Mouse (Mus musculus): Measurements from ENCODE around the gene Larp4. TPM values are rescaled to one million over a fixed set of nuclear protein-coding genes. Genes with fewer than 3 reads are reported as not detected.
A peak's percentile ranks its signal among the peaks of the same experiment; 100 is the strongest.

Gene Larp4
- total RNA-seq, 2 experiments from 2014 or later = 47.2 to 51.7 TPM

DNA sequence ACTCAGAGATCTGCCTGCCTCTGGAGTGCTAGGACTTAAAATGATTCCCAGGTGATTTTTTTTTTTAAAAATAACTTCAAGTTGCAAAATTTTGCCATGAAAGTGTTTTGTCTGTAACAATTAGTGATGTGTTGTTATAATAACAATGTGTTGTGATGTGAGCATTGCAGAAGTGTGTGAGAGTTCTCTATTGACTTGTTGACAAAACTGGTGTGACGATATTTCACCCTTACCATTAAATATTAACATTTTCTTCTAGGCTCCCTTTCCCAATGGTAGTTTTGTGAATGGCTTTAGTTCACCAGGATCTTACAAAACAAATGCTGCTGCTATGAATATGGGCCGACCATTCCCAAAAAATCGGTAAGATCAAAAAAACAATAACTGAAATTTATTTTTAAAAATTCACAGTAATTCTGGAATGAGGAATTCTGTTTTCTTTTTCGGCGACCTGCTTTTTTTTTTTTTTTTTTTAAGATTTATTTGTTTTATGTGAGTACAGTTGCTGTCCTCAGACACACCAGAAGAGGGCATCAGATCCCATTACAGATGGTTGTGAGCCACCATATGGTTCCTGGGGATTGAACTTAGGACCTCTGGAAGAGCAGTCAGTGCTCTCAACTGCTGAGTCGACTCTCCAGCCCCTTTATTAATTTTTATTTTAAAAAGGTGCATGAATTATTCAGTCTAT lies 27.4 kb downstream of the Larp4 start:
- no peak for DNase-seq (ENCODE audit: low spot score in 2 of 2)
- intact Hi-C loops (cut with DNase I) = no loop called here

DNA sequence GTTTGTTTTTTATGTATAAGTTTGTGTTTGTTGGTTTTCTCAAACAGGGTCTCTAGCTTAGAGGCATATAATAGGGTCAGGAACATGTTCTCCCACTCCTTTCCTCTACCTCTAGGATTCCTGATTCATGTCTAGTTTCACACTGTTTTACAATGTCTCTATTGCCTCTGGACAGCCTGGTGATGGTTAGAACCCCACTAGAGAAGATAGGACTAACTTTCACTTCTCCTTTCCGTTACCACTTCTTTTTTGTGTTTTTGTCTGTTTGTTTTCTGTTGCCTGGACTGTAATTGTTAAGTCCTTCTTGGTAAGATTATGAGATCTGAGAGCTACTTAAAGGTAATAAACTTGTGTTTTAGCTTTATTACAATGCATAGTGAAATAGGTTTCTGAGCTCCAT lies 29.5 kb downstream of the Larp4 start:
- DNase-seq (ENCODE audit: low spot score in 2 of 2) = no peak
- intact Hi-C loops (cut with DNase I) = no loop called here

GRCm38 (mm10) chr15:100004677-100005273 lies 34.9 kb downstream of the Larp4 start:
- DNase-seq (ENCODE audit: low spot score in 2 of 2) = no peak

DNA sequence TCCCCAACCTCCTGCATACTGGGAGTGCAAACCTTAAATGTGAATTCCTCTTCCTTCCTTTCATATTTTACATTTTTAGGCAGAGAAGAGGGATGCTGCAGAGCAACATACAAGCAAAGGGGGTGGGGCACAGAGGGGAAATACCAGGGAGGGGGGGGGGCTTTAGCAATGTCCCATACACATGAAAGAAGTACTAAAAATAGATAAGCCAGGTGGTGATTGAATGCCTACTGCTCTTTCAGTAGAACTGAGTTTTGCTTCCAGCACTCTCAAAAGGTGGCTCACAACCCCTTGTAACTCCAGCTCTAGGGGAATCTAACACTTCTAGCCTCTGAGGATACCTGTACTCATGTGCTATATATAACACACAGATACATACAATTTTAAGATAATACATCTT lies 36.3 kb downstream of the Larp4 start:
- intact Hi-C loops (cut with DNase I) = no loop called here
- DNase-seq (ENCODE audit: low spot score in 2 of 2) = no peak

More at GRCm38 (mm10) chr15:100004677-100005273, 34.9 kb downstream of the Larp4 start:
- intact Hi-C loops (cut with DNase I) = no loop called here

DNA sequence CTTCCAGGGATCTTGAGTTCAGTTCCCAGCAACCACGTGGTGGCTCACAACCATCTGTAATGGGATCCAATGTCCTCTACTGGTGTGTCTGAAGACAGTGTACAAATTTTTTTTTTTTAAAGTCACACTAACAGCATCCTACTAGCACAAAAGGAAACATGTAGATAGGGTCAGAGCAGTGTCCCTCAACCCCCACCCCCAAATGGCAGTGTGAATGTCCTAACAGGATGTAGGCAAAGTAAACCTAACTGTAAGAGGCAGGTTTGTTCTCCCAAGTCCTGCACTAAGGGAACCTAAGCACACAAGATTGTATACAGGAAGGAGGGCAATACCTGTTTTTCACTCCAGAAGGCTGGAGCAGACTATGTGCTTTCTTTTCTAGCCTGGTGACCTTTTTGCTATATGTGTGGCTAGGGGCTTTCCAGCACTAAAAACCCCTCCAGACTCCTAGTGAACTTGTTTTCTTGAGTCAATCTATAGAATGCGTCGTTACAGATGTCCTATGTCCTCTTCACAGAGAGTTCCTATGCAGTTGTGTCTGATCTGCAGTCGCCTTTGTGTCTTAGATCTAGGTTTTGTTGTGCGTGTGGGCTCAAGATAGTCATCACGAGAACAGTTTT lies 48.5 kb downstream of the Larp4 start:
- intact Hi-C loops (cut with DNase I) = no loop called here
- DNase-seq (ENCODE audit: low spot score in 2 of 2) = no peak

GRCm38 (mm10) chr15:100021175-100021574 lies 51.3 kb downstream of the Larp4 start:
- no peak for DNase-seq (ENCODE audit: low spot score in 2 of 2)
- intact Hi-C loops (cut with DNase I) = loop anchor here (10.0 kb wide), 2 partner anchors 354 to 434 kb away; no protein-coding TSS in a partner anchor

DNA sequence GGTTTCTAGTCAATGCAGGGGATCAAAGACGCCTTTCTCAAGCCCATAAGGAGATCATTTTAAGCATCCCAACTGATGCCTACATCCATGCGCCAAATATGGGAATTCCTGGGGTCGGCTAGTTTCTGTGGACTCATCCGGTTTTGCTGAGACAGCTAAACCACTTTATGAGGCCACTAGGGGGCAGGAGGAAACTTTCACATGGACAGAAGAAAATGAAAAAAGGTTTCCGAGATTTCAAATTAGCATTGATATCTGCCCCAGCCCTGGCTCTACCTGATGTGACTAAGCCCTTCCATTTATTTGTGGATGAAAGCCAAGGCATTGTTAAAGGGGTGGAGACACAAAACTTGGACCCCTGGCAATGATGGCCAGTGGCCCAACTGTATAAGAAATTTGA lies 53.1 kb downstream of the Larp4 start:
- intact Hi-C loops (cut with DNase I) = loop anchor here (10.0 kb wide), 2 partner anchors 352 to 432 kb away; no protein-coding TSS in a partner anchor
- peak; percentile 63 to 66 for DNase-seq (ENCODE audit: low spot score in 2 of 2)

GRCm38 (mm10) chr15:100025076-100025834 lies 55.4 kb downstream of the Larp4 start:
- no peak for DNase-seq (ENCODE audit: low spot score in 2 of 2)
- intact Hi-C loops (cut with DNase I) = loop anchor here (10.0 kb wide), 2 partner anchors 350 to 430 kb away; no protein-coding TSS in a partner anchor

DNA sequence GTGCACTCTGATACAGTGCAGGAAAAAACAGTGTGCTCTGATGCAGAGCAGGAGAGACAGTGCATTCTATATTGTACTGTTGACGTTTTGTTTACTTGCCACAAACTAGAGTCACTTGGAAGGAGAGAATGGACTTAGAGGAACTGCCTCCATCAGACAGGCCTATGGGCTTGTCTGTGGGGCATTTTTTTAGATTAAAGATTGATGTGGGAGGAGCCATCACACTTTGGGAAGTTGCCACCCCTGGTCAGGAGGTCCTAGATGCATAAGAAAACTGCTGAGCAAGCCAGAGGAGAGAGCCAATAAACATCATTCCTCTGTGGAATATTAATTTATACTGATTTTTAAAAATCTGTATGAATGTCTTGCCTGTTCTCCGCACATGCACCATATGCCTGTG lies 58.3 kb downstream of the Larp4 start:
- intact Hi-C loops (cut with DNase I) = loop anchor here (10.0 kb wide), 2 partner anchors 347 to 427 kb away; no protein-coding TSS in a partner anchor
- no peak for DNase-seq (ENCODE audit: low spot score in 2 of 2)

GRCm38 (mm10) chr15:100029497-100029896 lies 59.6 kb downstream of the Larp4 start:
- intact Hi-C loops (cut with DNase I) = loop anchor here (10.0 kb wide), 2 partner anchors 345 to 425 kb away; no protein-coding TSS in a partner anchor
- DNase-seq (ENCODE audit: low spot score in 2 of 2) = peak; percentile 50 to 72

DNA sequence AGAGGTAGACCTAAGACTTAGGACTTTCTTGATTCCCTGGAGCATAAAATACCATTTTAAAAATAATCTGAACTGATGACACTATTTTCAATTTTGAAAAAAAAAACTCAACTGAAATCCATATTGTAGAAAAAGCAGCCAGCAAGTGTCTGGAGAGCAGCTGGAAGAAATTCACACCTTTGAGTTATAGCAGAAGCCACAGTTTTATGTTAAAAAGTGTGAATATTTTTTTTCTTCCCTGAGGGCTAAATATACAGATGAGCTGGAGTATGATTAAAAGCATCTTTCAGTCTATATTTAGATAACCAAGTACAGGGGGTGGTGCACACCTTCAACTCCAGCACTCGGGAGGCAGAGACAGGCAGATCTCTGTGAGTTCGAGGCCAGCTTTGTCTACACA lies 60.0 kb downstream of the Larp4 start:
- peak in 1 of 2 experiments; percentile 75 for DNase-seq (ENCODE audit: low spot score in 2 of 2)
- intact Hi-C loops (cut with DNase I) = loop anchor here (10.0 kb wide), 2 partner anchors 345 to 425 kb away; no protein-coding TSS in a partner anchor

DNA sequence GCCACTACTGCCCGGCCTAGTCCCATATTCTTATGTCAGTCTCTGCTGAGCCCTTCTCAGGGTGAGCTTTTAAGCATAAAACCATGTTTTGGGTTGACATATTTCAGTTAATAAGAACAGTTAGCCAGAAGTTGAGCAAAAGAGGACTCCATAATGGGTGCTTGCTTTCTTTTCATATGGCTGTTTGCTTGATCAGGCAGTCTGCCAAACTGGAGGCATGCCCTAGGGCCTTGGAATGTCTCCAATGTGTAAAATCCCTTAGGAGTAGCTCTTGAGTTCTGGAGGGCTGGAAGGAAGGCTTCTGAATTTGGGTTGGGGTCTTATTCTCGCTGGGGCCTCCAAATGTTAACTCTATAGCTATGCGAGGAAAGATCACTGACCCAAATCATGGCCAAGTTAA lies 62.7 kb downstream of the Larp4 start:
- no peak for DNase-seq (ENCODE audit: low spot score in 2 of 2)
- intact Hi-C loops (cut with DNase I) = no loop called here

- intact Hi-C loops (cut with DNase I) = loop anchor here (1.0 kb wide), 1 partner anchor 88 kb away; no protein-coding TSS in a partner anchor
- peak; percentile 96 to 98 for DNase-seq (ENCODE audit: low spot score in 2 of 2)
Measured at GRCm38 (mm10) chr15:100038470-100038971, 68.7 kb downstream of the Larp4 start, which contains the start of gene Dip2b. Dip2b (plus strand) TSS chr15:100038664.

DNA sequence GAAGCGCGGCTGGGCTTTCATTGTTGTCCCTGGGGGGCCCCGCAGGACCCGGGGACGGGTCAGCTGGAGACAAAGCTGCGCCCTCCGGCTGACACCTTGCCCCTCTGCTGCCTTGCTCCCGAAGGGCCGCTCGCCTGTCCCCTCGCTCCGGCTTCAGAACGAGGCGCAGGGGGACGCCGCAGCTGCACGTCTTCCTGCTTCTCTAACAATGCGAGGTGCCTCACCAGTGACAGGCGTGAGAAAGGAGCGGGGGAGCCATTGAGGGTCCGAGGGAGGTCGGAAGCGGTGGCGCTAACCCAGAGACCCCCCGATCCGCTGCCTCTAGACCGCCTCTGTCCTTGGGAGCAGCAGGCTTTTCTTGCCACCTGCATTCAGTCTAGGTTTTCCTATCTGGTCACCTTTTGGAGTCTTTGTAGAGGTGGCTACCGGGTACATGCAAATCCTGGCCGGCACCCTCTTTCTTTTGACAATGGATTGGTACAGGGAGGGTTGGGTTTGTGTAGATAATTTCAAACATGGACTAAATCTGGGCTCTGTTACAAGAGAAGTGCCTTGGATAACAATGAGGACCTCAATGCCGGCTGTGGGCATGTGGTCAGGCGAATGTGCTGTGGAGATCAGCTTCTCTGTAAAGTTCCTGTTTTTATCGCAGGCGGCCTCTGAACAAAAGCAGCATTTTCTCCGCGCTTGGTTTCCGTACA lies 69.3 kb downstream of the Larp4 start:
- intact Hi-C loops (cut with DNase I) = no loop called here

DNA sequence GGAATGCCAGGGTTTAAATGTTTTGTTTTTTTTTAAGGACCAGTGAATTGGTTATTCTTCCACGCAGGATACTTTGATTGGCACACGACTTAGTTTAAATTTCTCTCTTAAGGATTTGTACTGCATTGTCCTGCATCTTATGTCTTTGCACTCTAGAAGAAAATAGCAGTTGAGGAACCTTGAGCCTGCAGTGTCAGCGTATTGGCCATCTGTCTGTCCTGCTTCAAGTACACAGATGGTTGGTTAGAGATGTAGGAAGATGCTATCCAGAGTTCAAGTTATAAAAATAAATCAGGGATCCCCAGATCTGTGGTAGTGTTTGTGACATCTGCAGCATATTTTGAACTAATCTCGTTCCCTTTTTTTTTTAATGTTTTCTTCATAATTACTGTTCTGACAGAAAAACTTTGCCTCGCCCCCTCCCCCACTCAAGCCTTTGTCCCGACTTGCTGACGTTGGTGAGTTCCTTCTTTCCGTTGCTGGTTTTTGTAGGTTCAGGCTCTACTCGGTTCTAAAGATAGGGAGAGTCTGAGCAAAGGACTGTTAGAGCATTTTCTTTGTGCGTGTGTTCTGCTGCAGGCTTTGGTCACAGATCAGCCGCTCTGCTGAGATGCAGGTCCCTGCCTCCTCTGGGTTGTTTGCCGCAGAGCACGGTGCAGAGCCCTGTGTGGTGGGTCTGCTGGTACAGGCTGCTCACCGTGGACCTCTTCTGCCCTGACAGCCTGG lies 70.8 kb downstream of the Larp4 start:
- peak in 1 of 2 experiments; percentile 20 for DNase-seq (ENCODE audit: low spot score in 2 of 2)
- intact Hi-C loops (cut with DNase I) = no loop called here

More for the DNA sequence above, 69.3 kb downstream of the Larp4 start:
- DNase-seq (ENCODE audit: low spot score in 2 of 2) = peak; percentile 44 to 48

DNA sequence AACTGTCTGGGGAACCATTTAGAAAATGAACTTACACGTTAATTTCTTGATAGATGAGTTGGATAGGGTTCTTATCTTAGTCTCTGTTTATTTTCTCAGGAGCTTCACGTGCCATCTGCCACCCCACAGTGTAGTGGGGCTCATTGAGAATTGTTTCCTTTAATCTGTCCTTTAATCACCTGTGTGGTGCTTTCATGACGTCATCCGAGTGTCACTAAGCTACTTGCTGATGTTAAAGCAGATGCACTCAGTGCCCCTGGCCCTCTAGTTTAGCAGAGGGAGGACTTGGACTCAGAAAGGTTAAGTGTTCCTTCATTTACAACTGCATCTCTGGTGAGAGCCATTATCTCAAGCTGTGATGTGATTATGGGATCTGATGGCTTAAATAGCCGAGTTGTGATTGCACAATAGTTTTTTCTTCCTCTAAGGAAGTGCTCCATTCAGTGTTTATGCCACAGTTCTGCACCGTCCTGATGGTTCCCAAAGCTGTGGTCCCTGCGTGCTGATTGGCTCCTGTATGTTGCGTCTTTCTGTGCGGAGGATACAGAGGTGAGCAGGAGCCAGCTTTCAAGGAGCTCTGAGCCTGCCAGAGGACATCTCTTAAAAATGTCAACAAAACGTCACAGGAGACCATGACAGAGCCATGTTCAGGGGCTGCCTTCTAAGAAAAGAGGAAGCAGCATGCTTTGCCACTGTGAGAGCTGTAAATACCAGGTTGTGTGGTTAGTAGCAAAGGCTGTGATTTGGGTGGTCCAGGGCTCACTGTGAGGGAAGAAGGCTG lies 71.6 kb downstream of the Larp4 start:
- DNase-seq (ENCODE audit: low spot score in 2 of 2) = no peak
- intact Hi-C loops (cut with DNase I) = no loop called here

- no peak for DNase-seq (ENCODE audit: low spot score in 2 of 2)
- intact Hi-C loops (cut with DNase I) = no loop called here
Measured at GRCm38 (mm10) chr15:100042048-100042400, 72.2 kb downstream of the Larp4 start.

All from left cerebral cortex, postnatal 14 days (tissue).